Mouse (Mus musculus) neural tube, embryonic 12.5 days (tissue): ENCODE results near the gene Slc16a14. TPM values are rescaled to one million over a fixed set of nuclear protein-coding genes. Genes with fewer than 3 reads are reported as not detected.

Experiments
- ATAC-seq: fragments of 200-750 bp; cut with Nextera tagmentation; 2 replicates; pipeline ENCODE4 v1.8.0; 2017; ENCODE audit warnings: low read depth, mild to moderate bottlenecking, moderate TSS enrichment, moderate library complexity; ENCODE audit not compliant: low FRiP score
- H3K27ac ChIP-seq: fragments of 300-500 bp; sonication (generic); 2 replicates; pipeline ENCODE4 v1.5.1; 2016
- H3K27me3 ChIP-seq: fragments of 300-500 bp; sonication (generic); replicated peaks from 2 replicates; pipeline ENCODE4 v1.6.1; 2016; ENCODE audit warnings: mild to moderate bottlenecking
- H3K36me3 ChIP-seq: fragments of 300-500 bp; sonication (generic); 2 replicates; pipeline ENCODE4 v1.6.1; 2016; ENCODE audit warnings: mild to moderate bottlenecking
- H3K4me1 ChIP-seq: fragments of 300-500 bp; sonication (generic); 2 replicates; pipeline ENCODE4 v1.6.1; 2016
- H3K4me2 ChIP-seq: fragments of 300-500 bp; sonication (generic); replicated peaks from 2 replicates; pipeline ENCODE4 v1.6.1; 2016; ENCODE audit warnings: mild to moderate bottlenecking
- H3K4me3 ChIP-seq: fragments of 300-500 bp; sonication (generic); 2 replicates; pipeline ENCODE4 v1.5.1; 2016
- H3K9ac ChIP-seq: fragments of 300-500 bp; sonication (generic); 2 replicates; pipeline ENCODE4 v1.6.1; 2016; ENCODE audit warnings: mild to moderate bottlenecking
- H3K9me3 ChIP-seq: fragments of 300-500 bp; sonication (generic); 2 replicates; pipeline ENCODE4 v1.6.1; 2016; ENCODE audit warnings: mild to moderate bottlenecking
- WGBS: fragments of 180-500 bp; shearing (Covaris S2); methylation state at CpG from one replicate; pipeline ENCODE4 v1.1.7; 2016; 5-methylcytosine and 5-hydroxymethylcytosine counted together
- polyA plus RNA-seq: library from polyadenylated mRNA; unstranded; fragments of >200 nt; fragmentation: Nextera tagmentation; extraction: Ambion mirVana; gene quantifications from 2 replicates; pipeline ENCODE4 v1.2.1, GENCODE M21; 2016

The Slc16a14 gene
- polyA plus RNA-seq, 1 experiment from 2014 or later, result 5.6 TPM

- WGBS, result 90% methylated on average over 19 of the region's 19 CpGs
- ATAC-seq, result no peak
- Histone ChIP-seq H3K36me3 (no peaks in the 10 kb centered on the region), H3K4me3 (no peak overlapping the region), H3K9me3 (no peaks in the 10 kb centered on the region), H3K4me2 (no peak overlapping the region), H3K9ac (no peak overlapping the region), H3K4me1 (no peaks in the 10 kb centered on the region), H3K27ac (no peak overlapping the region), H3K27me3 (no peaks in the 10 kb centered on the region; the same call in 1 of the 2 replicates)
Observed at GRCm38 (mm10) chr1:84936716-84937510, 2.0 kb upstream of the Slc16a14 start.

GRCm38 (mm10) chr1:84935668-84936067 is 734 bp upstream of the Slc16a14 start:
- Histone ChIP-seq H3K36me3 (no peaks in the 10 kb centered on the region), H3K4me3 (no peak overlapping the region), H3K27me3 (no peaks in the 10 kb centered on the region; the same call in 1 of the 2 replicates), H3K4me1 (no peaks in the 10 kb centered on the region), H3K9ac (no peak overlapping the region), H3K9me3 (no peaks in the 10 kb centered on the region), H3K4me2 (no peak overlapping the region), H3K27ac (no peak overlapping the region)
- no peak for ATAC-seq
- 82% methylated on average over 9 of the region's 9 CpGs for WGBS

GRCm38 (mm10) chr1:84934151-84934502 is 807 bp downstream of the Slc16a14 start:
- Histone ChIP-seq H3K36me3 (0 out of 2 replicates have a peak, but pooled peaks cover 2% of the 10 kb centered on the region), H3K4me2 (peak overlapping the region; percentile 83), H3K4me3 (peak overlapping the region; percentile 54), H3K9me3 (no peaks in the 10 kb centered on the region), H3K27ac (peak overlapping the region; percentile 77; the same call in 1 of the 2 replicates), H3K4me1 (no peaks in the 10 kb centered on the region), H3K27me3 (no peaks in the 10 kb centered on the region; the same call in 1 of the 2 replicates), H3K9ac (peak overlapping the region; percentile 74)
- under 1% methylated on average over 12 of the region's 12 CpGs for WGBS
- peak; percentile 26 for ATAC-seq

GRCm38 (mm10) chr1:84933472-84934150 is 1.3 kb downstream of the Slc16a14 start:
- Histone ChIP-seq H3K27ac (no peak overlapping the region; the same call in 1 of the 2 replicates), H3K9ac (peak overlapping the region; percentile 74), H3K9me3 (no peaks in the 10 kb centered on the region), H3K4me1 (no peaks in the 10 kb centered on the region), H3K36me3 (0 out of 2 replicates have a peak, but pooled peaks cover 3% of the 10 kb centered on the region), H3K27me3 (no peaks in the 10 kb centered on the region; the same call in 1 of the 2 replicates), H3K4me3 (peak overlapping the region; percentile 54), H3K4me2 (peak overlapping the region; percentile 83)
- 13% methylated on average over 22 of the region's 22 CpGs for WGBS
- peak; percentile 30; the same call in 1 of the 2 replicates for ATAC-seq

DNA sequence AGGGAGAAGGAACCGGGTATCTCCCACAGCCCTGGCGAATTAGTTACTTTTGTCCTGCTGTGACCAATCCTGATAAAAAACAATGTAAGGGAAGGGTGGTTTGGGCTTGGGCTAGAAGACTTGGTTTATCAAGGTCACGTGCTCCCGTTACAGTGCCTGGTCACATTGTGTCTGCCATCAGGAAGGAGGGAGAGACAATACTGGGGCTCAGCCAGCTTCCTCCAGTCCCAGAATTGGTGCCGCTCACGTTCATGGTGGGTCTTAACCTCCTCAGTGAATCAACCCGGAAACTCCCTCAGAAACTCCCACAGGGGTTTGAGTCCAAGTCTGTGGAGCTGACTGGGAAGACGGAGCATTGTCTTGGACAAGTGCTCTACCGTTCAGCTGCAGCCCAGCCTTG is 9.3 kb downstream of the Slc16a14 start:
- H3K9ac ChIP-seq, result no peak overlapping the region
- WGBS, result 85% methylated on average over 9 of the region's 9 CpGs
- 0 out of 2 replicates have a peak, but pooled peaks cover 3% of the 10 kb centered on the region for H3K36me3 ChIP-seq
- no peak overlapping the region for H3K4me2 ChIP-seq
- H3K4me3 ChIP-seq, result no peak overlapping the region
- H3K27ac ChIP-seq, result no peak overlapping the region
- no peak for ATAC-seq
- H3K9me3 ChIP-seq, result no peaks in the 10 kb centered on the region
- no peaks in the 10 kb centered on the region for H3K4me1 ChIP-seq
- no peaks in the 10 kb centered on the region for H3K27me3 ChIP-seq

GRCm38 (mm10) chr1:84924134-84924533 is 10.8 kb downstream of the Slc16a14 start:
- H3K4me3 ChIP-seq, result no peak overlapping the region
- H3K36me3 ChIP-seq, result 0 out of 2 replicates have a peak, but pooled peaks cover 2% of the 10 kb centered on the region
- no peak overlapping the region for H3K4me2 ChIP-seq
- no peak overlapping the region for H3K27ac ChIP-seq
- 85% methylated on average over 6 of the region's 6 CpGs for WGBS
- no peaks in the 10 kb centered on the region for H3K9me3 ChIP-seq
- no peaks in the 10 kb centered on the region for H3K4me1 ChIP-seq
- no peaks in the 10 kb centered on the region for H3K27me3 ChIP-seq
- H3K9ac ChIP-seq, result no peak overlapping the region
- ATAC-seq, result no peak

DNA sequence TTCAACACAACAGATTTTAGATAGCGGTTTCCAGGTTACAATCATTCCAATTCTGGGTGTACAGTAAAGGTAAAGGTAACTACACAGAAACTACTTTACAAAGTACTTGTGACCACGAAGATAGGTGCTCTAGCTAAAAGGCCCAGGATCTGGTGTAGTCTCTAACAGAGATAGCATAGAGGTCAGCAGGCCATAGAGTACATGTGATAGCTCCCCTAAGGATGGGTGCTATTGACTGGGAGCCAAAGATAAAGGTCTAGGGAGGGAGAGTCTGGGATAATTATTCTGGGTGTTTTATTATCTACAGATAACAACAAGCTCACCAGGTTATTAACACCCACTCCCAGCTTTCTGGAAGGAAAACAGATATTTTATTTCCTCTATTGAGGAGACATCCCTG is 11.5 kb downstream of the Slc16a14 start:
- Histone ChIP-seq H3K36me3 (no peaks in the 10 kb centered on the region), H3K27ac (no peak overlapping the region), H3K4me1 (no peaks in the 10 kb centered on the region), H3K4me3 (no peak overlapping the region), H3K9ac (no peak overlapping the region), H3K27me3 (no peaks in the 10 kb centered on the region), H3K4me2 (no peak overlapping the region), H3K9me3 (no peaks in the 10 kb centered on the region)
- ATAC-seq, result no peak
- 89% methylated on average over 2 of the region's 2 CpGs for WGBS

- no peaks in the 10 kb centered on the region for H3K36me3 ChIP-seq
- H3K9ac ChIP-seq, result no peak overlapping the region
- H3K27me3 ChIP-seq, result no peaks in the 10 kb centered on the region
- H3K4me1 ChIP-seq, result no peaks in the 10 kb centered on the region
- 93% methylated on average over 3 of the region's 3 CpGs for WGBS
- no peaks in the 10 kb centered on the region for H3K9me3 ChIP-seq
- no peak overlapping the region for H3K4me2 ChIP-seq
- ATAC-seq, result no peak
- no peak overlapping the region for H3K4me3 ChIP-seq
- H3K27ac ChIP-seq, result no peak overlapping the region
Observed at GRCm38 (mm10) chr1:84918865-84919264, 16.1 kb downstream of the Slc16a14 start.

GRCm38 (mm10) chr1:84915010-84915409 is 19.9 kb downstream of the Slc16a14 start:
- peaks cover 4% of the 10 kb centered on the region; the same call in 1 of the 2 replicates for H3K4me1 ChIP-seq
- H3K27ac ChIP-seq, result no peak overlapping the region
- peaks cover 6% of the 10 kb centered on the region; the same call in 1 of the 2 replicates for H3K36me3 ChIP-seq
- no peaks in the 10 kb centered on the region for H3K27me3 ChIP-seq
- no peak for ATAC-seq
- no peak overlapping the region for H3K9ac ChIP-seq
- no peak overlapping the region for H3K4me2 ChIP-seq
- H3K9me3 ChIP-seq, result no peaks in the 10 kb centered on the region
- H3K4me3 ChIP-seq, result no peak overlapping the region
- WGBS, result 84% methylated on average over 4 of the region's 4 CpGs

DNA sequence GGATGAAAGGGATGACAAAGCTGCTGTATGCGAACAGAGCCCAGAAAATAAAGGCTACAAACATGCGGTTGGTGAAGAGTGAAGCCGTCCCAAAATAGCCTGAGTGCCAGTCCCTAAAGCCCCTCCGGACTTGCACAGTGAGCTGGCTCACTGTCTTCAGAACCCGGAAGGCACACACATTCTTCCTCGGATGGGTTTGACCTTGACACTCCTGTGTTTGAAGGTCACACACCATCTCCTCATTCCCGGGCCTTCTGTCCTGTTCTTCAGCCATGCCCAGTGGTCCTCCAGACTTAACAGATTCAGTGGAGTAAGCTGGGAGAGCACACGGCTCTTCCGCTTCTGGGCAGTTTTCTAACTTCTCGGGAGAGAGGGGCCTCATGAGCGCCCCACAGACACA is 22.4 kb downstream of the Slc16a14 start:
- Histone ChIP-seq H3K4me2 (no peak overlapping the region), H3K4me1 (peaks cover 4% of the 10 kb centered on the region; the same call in 1 of the 2 replicates), H3K9me3 (no peaks in the 10 kb centered on the region), H3K27me3 (no peaks in the 10 kb centered on the region), H3K4me3 (no peak overlapping the region), H3K36me3 (peaks cover 6% of the 10 kb centered on the region; the same call in 1 of the 2 replicates), H3K27ac (no peak overlapping the region), H3K9ac (no peak overlapping the region)
- no peak for ATAC-seq
- 94% methylated on average over 11 of the region's 11 CpGs for WGBS

GRCm38 (mm10) chr1:84910177-84910804 is 24.6 kb downstream of the Slc16a14 start:
- peaks cover 6% of the 10 kb centered on the region; the same call in 1 of the 2 replicates for H3K36me3 ChIP-seq
- peak; percentile 76 for ATAC-seq
- no peak overlapping the region for H3K4me3 ChIP-seq
- no peaks in the 10 kb centered on the region for H3K27me3 ChIP-seq
- WGBS, result 53% methylated on average over 8 of the region's 8 CpGs
- H3K4me1 ChIP-seq, result peaks cover 4% of the 10 kb centered on the region; the same call in 1 of the 2 replicates
- H3K9ac ChIP-seq, result no peak overlapping the region
- H3K9me3 ChIP-seq, result no peaks in the 10 kb centered on the region
- H3K4me2 ChIP-seq, result no peak overlapping the region
- no peak overlapping the region for H3K27ac ChIP-seq

GRCm38 (mm10) chr1:84904467-84904866 is 30.5 kb downstream of the Slc16a14 start:
- H3K27me3 ChIP-seq, result no peaks in the 10 kb centered on the region
- no peaks in the 10 kb centered on the region for H3K9me3 ChIP-seq
- H3K4me1 ChIP-seq, result no peaks in the 10 kb centered on the region
- H3K36me3 ChIP-seq, result no peaks in the 10 kb centered on the region
- H3K4me2 ChIP-seq, result no peak overlapping the region
- 82% methylated on average over 2 of the region's 2 CpGs for WGBS
- ATAC-seq, result no peak
- H3K27ac ChIP-seq, result no peak overlapping the region
- H3K4me3 ChIP-seq, result no peak overlapping the region
- no peak overlapping the region for H3K9ac ChIP-seq
